9 mouse cellular contexts compared by ENCODE assay signal in genomic region chr3:90472213-90472612, GRCm38 (mm10). TPM values are rescaled to one million over a fixed set of nuclear protein-coding genes. Genes with fewer than 3 reads are reported as not detected.
DNase-seq lines count a peak whose midpoint lies in the region.
"Had no signal": no experiment of that assay in that cellular context is flagged by ENCODE, and none has a peak within 500 bp of the region (broad histone marks: within the 10 kb centered on the region; RNA-seq: fewer than 3 reads in every experiment).

No protein-coding gene starts in this region.

- H3K4me1 ChIP-seq in heart, embryonic 10.5 days = peaks cover 7% of the 10 kb centered on the region; the same call in 1 of the 2 replicates

- no peak overlapping the region for H3K27ac ChIP-seq in heart, embryonic 10.5 days
- H3K27ac ChIP-seq: neural tube, embryonic 12.5 days had no signal

- DNase-seq in heart, adult 11 months = peak; percentile 96
- no peak for DNase-seq in heart, embryonic 10.5 days (ENCODE audit: low spot score)
- DNase-seq in B cell, adult 2 months = peak; percentile 74 to 80
- peak; percentile 79 for DNase-seq in ZHBTc4 (ENCODE audit: low read depth, low spot score)
- DNase-seq in heart, postnatal 36 days = peak; percentile 45 to 49
- DNase-seq in natural killer cell, adult 2 months (ENCODE audit: low spot score in 2 of 2) = peak; percentile 67 to 75
- DNase-seq in cerebellum, postnatal 4 days (ENCODE audit: low spot score in 2 of 2) = no peak
- DNase-seq in cerebellum, adult 9-10 months = no peak

- H3K9me3 ChIP-seq in heart, embryonic 10.5 days = no peaks in the 10 kb centered on the region
- H3K9me3 ChIP-seq: neural tube, embryonic 12.5 days had no signal

- peaks cover 4% of the 10 kb centered on the region; the same call in 1 of the 2 replicates for H3K27me3 ChIP-seq in heart, embryonic 10.5 days (ENCODE audit: insufficient read depth, poor library complexity, severe bottlenecking)
- H3K27me3 ChIP-seq: neural tube, embryonic 12.5 days had no signal

- WGBS in heart, embryonic 10.5 days = 36% methylated on average over 3 of the region's 3 CpGs

- H3K4me3 ChIP-seq in heart, embryonic 10.5 days = no peak overlapping the region
- H3K4me3 ChIP-seq: neural tube, embryonic 12.5 days had no signal

- intact Hi-C loops in heart, postnatal 36 days (cut with DNase I) = no loop called here

- no peaks in the 10 kb centered on the region for H3K36me3 ChIP-seq in heart, embryonic 10.5 days
- H3K36me3 ChIP-seq: neural tube, embryonic 12.5 days had no signal

RNA-seq across cellular contexts. Expression of gene Ilf2, which starts 3.7 kb away (rescaled TPM):
- polyA plus RNA-seq in heart, embryonic 10.5 days (2016; fragmentation: Nextera tagmentation; extraction: Ambion mirVana) = 149 and 215 TPM in 2 replicates
- total RNA-seq in heart, postnatal 36 days (2021) = 10 to 100 TPM; 29.6 to 32.2 TPM

RNA-seq across cellular contexts. Expression of gene Npr1, which starts 6.5 kb away (rescaled TPM):
- polyA plus RNA-seq in heart, embryonic 10.5 days (2016; fragmentation: Nextera tagmentation; extraction: Ambion mirVana) = 7.1 and 8.7 TPM in 2 replicates
- 10 to 100 TPM; 19.9 to 21.3 TPM for total RNA-seq in heart, postnatal 36 days (2021)

RNA-seq across cellular contexts. Expression of gene Snapin, which starts 18.6 kb away (rescaled TPM):
- 71.7 and 74.4 TPM in 2 replicates for polyA plus RNA-seq in heart, embryonic 10.5 days (2016; fragmentation: Nextera tagmentation; extraction: Ambion mirVana)
- total RNA-seq in heart, postnatal 36 days (2021) = 10 to 100 TPM; 61.0 to 71.3 TPM

RNA-seq across cellular contexts. Expression of gene Chtop, which starts 37.1 kb away (rescaled TPM):
- polyA plus RNA-seq in heart, embryonic 10.5 days (2016; fragmentation: Nextera tagmentation; extraction: Ambion mirVana) = 120 and 136 TPM in 2 replicates
- 100 to 1,000 TPM in 1 of 2 experiments, 10 to 100 TPM in 1; 92.7 to 106 TPM for total RNA-seq in heart, postnatal 36 days (2021)

RNA-seq across cellular contexts. Expression of gene Ints3, which starts 38.8 kb away (rescaled TPM):
- 31.0 and 36.7 TPM in 2 replicates for polyA plus RNA-seq in heart, embryonic 10.5 days (2016; fragmentation: Nextera tagmentation; extraction: Ambion mirVana)
- total RNA-seq in heart, postnatal 36 days (2021) = 10 to 100 TPM; 23.7 to 27.9 TPM

Comparison
In these comparisons a context has a peak if more than half of its experiments do, and no peak if none do; other contexts are left out.
1. DNase-seq: peak in heart, adult 11 months (single experiment), B cell, adult 2 months (2 of 2), ZHBTc4 (single experiment), heart, postnatal 36 days (2 of 2) and natural killer cell, adult 2 months (2 of 2); none in heart, embryonic 10.5 days (single experiment), cerebellum, postnatal 4 days (0 of 2) and cerebellum, adult 9-10 months (single experiment).